Mouse (Mus musculus): Measurements from ENCODE around the gene Inpp5d. TPM values are rescaled to one million over a fixed set of nuclear protein-coding genes. Genes with fewer than 3 reads are reported as not detected.

Gene Inpp5d
- polyA plus RNA-seq, 1 experiment = 5.2 TPM

GRCm38 (mm10) chr1:87608416-87609046 lies 11.6 kb upstream of the Inpp5d start:
- Histone ChIP-seq H3K27ac (replicated peaks; ENCODE audit: low read depth, low read length) (no peak overlapping the region), H3K4me1 (ENCODE audit: control insufficient read depth, insufficient read depth, insufficient read length, low read length) (no peaks in the 10 kb centered on the region), H3K4me3 (ENCODE audit: insufficient read depth, low read depth, low read length) (no peak overlapping the region)

- H3K4me1 ChIP-seq (ENCODE audit: control insufficient read depth, insufficient read depth, insufficient read length, low read length) = peaks cover 1% of the 10 kb centered on the region; the same call in 1 of the 2 replicates
- no peak overlapping the region for H3K27ac ChIP-seq (replicated peaks; ENCODE audit: low read depth, low read length)
- no peak overlapping the region for H3K4me3 ChIP-seq (ENCODE audit: insufficient read depth, low read depth, low read length)
These were observed 5.4 kb upstream of the Inpp5d start for GRCm38 (mm10) chr1:87614576-87615295.

- Histone ChIP-seq H3K27ac (replicated peaks; ENCODE audit: low read depth, low read length) (peak overlapping the region; percentile 89), H3K4me3 (ENCODE audit: insufficient read depth, low read depth, low read length) (peak overlapping the region; percentile 78), H3K4me1 (ENCODE audit: control insufficient read depth, insufficient read depth, insufficient read length, low read length) (peaks cover 10% of the 10 kb centered on the region)
These were observed 581 bp downstream of the Inpp5d start for GRCm38 (mm10) chr1:87620693-87621092.

GRCm38 (mm10) chr1:87621146-87621857 lies 1.2 kb downstream of the Inpp5d start:
- Histone ChIP-seq H3K27ac (replicated peaks; ENCODE audit: low read depth, low read length) (peak overlapping the region; percentile 89), H3K4me3 (ENCODE audit: insufficient read depth, low read depth, low read length) (peak overlapping the region; percentile 78), H3K4me1 (ENCODE audit: control insufficient read depth, insufficient read depth, insufficient read length, low read length) (peaks cover 10% of the 10 kb centered on the region)

- H3K27ac ChIP-seq (replicated peaks; ENCODE audit: low read depth, low read length) = peak overlapping the region; percentile 89
- H3K4me3 ChIP-seq (ENCODE audit: insufficient read depth, low read depth, low read length) = peak overlapping the region; percentile 78
- peaks cover 12% of the 10 kb centered on the region for H3K4me1 ChIP-seq (ENCODE audit: control insufficient read depth, insufficient read depth, insufficient read length, low read length)
These were observed 1.8 kb downstream of the Inpp5d start for GRCm38 (mm10) chr1:87621858-87622279.

GRCm38 (mm10) chr1:87623977-87624666 lies 4.0 kb downstream of the Inpp5d start:
- Histone ChIP-seq H3K4me3 (ENCODE audit: insufficient read depth, low read depth, low read length) (no peak overlapping the region), H3K4me1 (ENCODE audit: control insufficient read depth, insufficient read depth, insufficient read length, low read length) (peaks cover 15% of the 10 kb centered on the region), H3K27ac (replicated peaks; ENCODE audit: low read depth, low read length) (no peak overlapping the region; the same call in 1 of the 2 replicates)

GRCm38 (mm10) chr1:87624826-87625225 lies 4.7 kb downstream of the Inpp5d start:
- Histone ChIP-seq H3K27ac (replicated peaks; ENCODE audit: low read depth, low read length) (peak overlapping the region; percentile 58), H3K4me3 (ENCODE audit: insufficient read depth, low read depth, low read length) (no peak overlapping the region), H3K4me1 (ENCODE audit: control insufficient read depth, insufficient read depth, insufficient read length, low read length) (peaks cover 16% of the 10 kb centered on the region)

GRCm38 (mm10) chr1:87625254-87626025 lies 5.3 kb downstream of the Inpp5d start:
- H3K4me3 ChIP-seq (ENCODE audit: insufficient read depth, low read depth, low read length) = no peak overlapping the region
- peak overlapping the region; percentile 80 for H3K27ac ChIP-seq (replicated peaks; ENCODE audit: low read depth, low read length)
- H3K4me1 ChIP-seq (ENCODE audit: control insufficient read depth, insufficient read depth, insufficient read length, low read length) = peaks cover 15% of the 10 kb centered on the region

- no peak overlapping the region for H3K4me3 ChIP-seq (ENCODE audit: insufficient read depth, low read depth, low read length)
- H3K4me1 ChIP-seq (ENCODE audit: control insufficient read depth, insufficient read depth, insufficient read length, low read length) = peaks cover 15% of the 10 kb centered on the region
- peak overlapping the region; percentile 77 for H3K27ac ChIP-seq (replicated peaks; ENCODE audit: low read depth, low read length)
These were observed 6.2 kb downstream of the Inpp5d start for GRCm38 (mm10) chr1:87626344-87626743.

GRCm38 (mm10) chr1:87628085-87628484 lies 8.0 kb downstream of the Inpp5d start:
- H3K4me3 ChIP-seq (ENCODE audit: insufficient read depth, low read depth, low read length) = no peak overlapping the region
- H3K27ac ChIP-seq (replicated peaks; ENCODE audit: low read depth, low read length) = no peak overlapping the region
- H3K4me1 ChIP-seq (ENCODE audit: control insufficient read depth, insufficient read depth, insufficient read length, low read length) = peaks cover 11% of the 10 kb centered on the region; the same call in 1 of the 2 replicates

GRCm38 (mm10) chr1:87631584-87631983 lies 11.5 kb downstream of the Inpp5d start:
- H3K4me1 ChIP-seq (ENCODE audit: control insufficient read depth, insufficient read depth, insufficient read length, low read length) = peaks cover 9% of the 10 kb centered on the region; the same call in 1 of the 2 replicates
- H3K27ac ChIP-seq (replicated peaks; ENCODE audit: low read depth, low read length) = no peak overlapping the region
- no peak overlapping the region for H3K4me3 ChIP-seq (ENCODE audit: insufficient read depth, low read depth, low read length)

GRCm38 (mm10) chr1:87632163-87632562 lies 12.1 kb downstream of the Inpp5d start:
- H3K4me1 ChIP-seq (ENCODE audit: control insufficient read depth, insufficient read depth, insufficient read length, low read length) = peaks cover 4% of the 10 kb centered on the region; the same call in 1 of the 2 replicates
- H3K4me3 ChIP-seq (ENCODE audit: insufficient read depth, low read depth, low read length) = no peak overlapping the region
- H3K27ac ChIP-seq (replicated peaks; ENCODE audit: low read depth, low read length) = no peak overlapping the region

- peak overlapping the region; percentile 8; the same call in 1 of the 2 replicates for H3K27ac ChIP-seq (replicated peaks; ENCODE audit: low read depth, low read length)
- H3K4me1 ChIP-seq (ENCODE audit: control insufficient read depth, insufficient read depth, insufficient read length, low read length) = peaks cover 10% of the 10 kb centered on the region
- no peak overlapping the region for H3K4me3 ChIP-seq (ENCODE audit: insufficient read depth, low read depth, low read length)
These were observed 16.6 kb downstream of the Inpp5d start for GRCm38 (mm10) chr1:87636716-87637117.
